Mouse (Mus musculus): ENCODE results near the gene S1pr2. TPM values are rescaled to one million over a fixed set of nuclear protein-coding genes. Genes with fewer than 3 reads are reported as not detected.

The S1pr2 gene
- polyA plus RNA-seq, 2 experiments, result 1.3 to 2.3 TPM

GRCm38 (mm10) chr9:21018600-21018999 lies 42.0 kb upstream of the S1pr2 start:
- TF ChIP-seq EP300 (IDR thresholded peaks at IDR 0.05; ENCODE audit: low read depth) (no peak), CTCF (IDR thresholded peaks at IDR 0.05; ENCODE audit: low read depth) (no peak)
- ATAC-seq (ENCODE audit: insufficient read depth), result no peak
- Histone ChIP-seq H3K9ac (replicated peaks) (no peak overlapping the region), H3K4me2 (ENCODE audit: low read depth) (no peak overlapping the region), H3K4me3 (ENCODE audit: insufficient read depth in 1 of 2, low read depth in 2 of 2, low read length in 2 of 2) (no peak overlapping the region), H3K36me3 (replicated peaks; ENCODE audit: control insufficient read depth, insufficient read depth, low read depth) (no peaks in the 10 kb centered on the region), H3K9me3 (ENCODE audit: control insufficient read depth, low read length) (no peaks in the 10 kb centered on the region), H3K27me3 (ENCODE audit: control insufficient read depth, insufficient read depth, low read length) (peaks cover 34% of the 10 kb centered on the region), H3K4me1 (replicated peaks; ENCODE audit: control insufficient read depth in 2 of 2, insufficient read depth in 2 of 2, low read length in 1 of 2) (peaks cover 3 to 15% of the 10 kb centered on the region in 2 experiments; a peak in 3 of 4 replicates), H3K27ac (no peak overlapping the region)
- DNase-seq (ENCODE audit: low read depth in 3 of 3, low spot score in 3 of 3), result no peak
- 49% methylated on average over 2 of the region's 2 CpGs for whole genome bisulfite sequencing (ENCODE audit: insufficient replicate concordance)

- H3K9me3 ChIP-seq (ENCODE audit: control insufficient read depth, low read length), result no peaks in the 10 kb centered on the region
- peaks cover 34% of the 10 kb centered on the region for H3K27me3 ChIP-seq (ENCODE audit: control insufficient read depth, insufficient read depth, low read length)
- peaks cover 3 to 19% of the 10 kb centered on the region in 2 experiments; a peak in 3 of 4 replicates for H3K4me1 ChIP-seq (replicated peaks; ENCODE audit: control insufficient read depth in 2 of 2, insufficient read depth in 2 of 2, low read length in 1 of 2)
- no peaks in the 10 kb centered on the region for H3K36me3 ChIP-seq (replicated peaks; ENCODE audit: control insufficient read depth, insufficient read depth, low read depth)
- TF ChIP-seq EP300 (IDR thresholded peaks at IDR 0.05; ENCODE audit: low read depth) (no peak), CTCF (IDR thresholded peaks at IDR 0.05; ENCODE audit: low read depth) (no peak)
- DNase-seq (ENCODE audit: low read depth in 3 of 3, low spot score in 3 of 3) (no peak), ATAC-seq (ENCODE audit: insufficient read depth) (no peak)
- H3K27ac ChIP-seq, result no peak overlapping the region
- H3K9ac ChIP-seq (replicated peaks), result no peak overlapping the region
- peak overlapping the region; percentile 49 for H3K4me2 ChIP-seq (ENCODE audit: low read depth)
- peak overlapping the region; percentile 8 to 53; a peak in 1 of 4 replicates for H3K4me3 ChIP-seq (ENCODE audit: insufficient read depth in 1 of 2, low read depth in 2 of 2, low read length in 2 of 2)
- 18% methylated on average over 4 of the region's 4 CpGs for WGBS (ENCODE audit: insufficient replicate concordance)
Measured at GRCm38 (mm10) chr9:21017177-21017575, 40.6 kb upstream of the S1pr2 start.

GRCm38 (mm10) chr9:21016331-21017176 lies 40.0 kb upstream of the S1pr2 start:
- H3K9ac ChIP-seq (replicated peaks), result no peak overlapping the region; the same call in 1 of the 2 replicates

GRCm38 (mm10) chr9:21015571-21016130 lies 39.1 kb upstream of the S1pr2 start, which contains the start of gene Icam1:
Icam1 (plus strand) TSS chr9:21015985.
- H3K4me1 ChIP-seq (replicated peaks; ENCODE audit: control insufficient read depth in 2 of 2, insufficient read depth in 2 of 2, low read length in 1 of 2), result peaks cover 8 to 26% of the 10 kb centered on the region in 2 experiments
- H3K9ac ChIP-seq (replicated peaks), result peak within 1 kb of the TSS; percentile 34
- H3K9me3 ChIP-seq (ENCODE audit: control insufficient read depth, low read length), result no peaks in the 10 kb centered on the region
- peak within 1 kb of the TSS; percentile 48 to 53 for H3K4me3 ChIP-seq (ENCODE audit: insufficient read depth in 1 of 2, low read depth in 2 of 2, low read length in 2 of 2)
- WGBS (ENCODE audit: insufficient replicate concordance), result under 1% methylated on average over 30 of the region's 30 CpGs
- ATAC-seq (ENCODE audit: insufficient read depth), result peak; percentile 57
- H3K4me2 ChIP-seq (ENCODE audit: low read depth), result peak within 1 kb of the TSS; percentile 49
- peak in 1 of 3 experiments; percentile 37 for DNase-seq (ENCODE audit: low read depth in 3 of 3, low spot score in 3 of 3)
- no peaks in the 10 kb centered on the region for H3K36me3 ChIP-seq (replicated peaks; ENCODE audit: control insufficient read depth, insufficient read depth, low read depth)
- no peak within 1 kb of the TSS for H3K27ac ChIP-seq
- H3K27me3 ChIP-seq (ENCODE audit: control insufficient read depth, insufficient read depth, low read length), result peaks cover 34% of the 10 kb centered on the region
- no peak for TF ChIP-seq EP300 (IDR thresholded peaks at IDR 0.05; ENCODE audit: low read depth)
- no peak for TF ChIP-seq CTCF (IDR thresholded peaks at IDR 0.05; ENCODE audit: low read depth)

More at GRCm38 (mm10) chr9:21016331-21017176, 40.0 kb upstream of the S1pr2 start:
- Histone ChIP-seq H3K4me1 (replicated peaks; ENCODE audit: control insufficient read depth in 2 of 2, insufficient read depth in 2 of 2, low read length in 1 of 2) (peaks cover 7 to 25% of the 10 kb centered on the region in 2 experiments), H3K36me3 (replicated peaks; ENCODE audit: control insufficient read depth, insufficient read depth, low read depth) (no peaks in the 10 kb centered on the region), H3K27ac (no peak overlapping the region), H3K27me3 (ENCODE audit: control insufficient read depth, insufficient read depth, low read length) (peaks cover 34% of the 10 kb centered on the region), H3K4me2 (ENCODE audit: low read depth) (peak overlapping the region; percentile 49), H3K4me3 (ENCODE audit: insufficient read depth in 1 of 2, low read depth in 2 of 2, low read length in 2 of 2) (peak overlapping the region; percentile 48 to 53), H3K9me3 (ENCODE audit: control insufficient read depth, low read length) (no peaks in the 10 kb centered on the region)
- 3% methylated on average over 17 of the region's 17 CpGs for WGBS (ENCODE audit: insufficient replicate concordance)
- ATAC-seq (ENCODE audit: insufficient read depth) (no peak), DNase-seq (ENCODE audit: low read depth in 3 of 3, low spot score in 3 of 3) (no peak)
- TF ChIP-seq EP300 (IDR thresholded peaks at IDR 0.05; ENCODE audit: low read depth) (no peak), CTCF (IDR thresholded peaks at IDR 0.05; ENCODE audit: low read depth) (no peak)

Measured in liver, embryonic 14.5 days (tissue).